26 mouse cellular contexts compared by ENCODE assay signal in the genomic region with DNA sequence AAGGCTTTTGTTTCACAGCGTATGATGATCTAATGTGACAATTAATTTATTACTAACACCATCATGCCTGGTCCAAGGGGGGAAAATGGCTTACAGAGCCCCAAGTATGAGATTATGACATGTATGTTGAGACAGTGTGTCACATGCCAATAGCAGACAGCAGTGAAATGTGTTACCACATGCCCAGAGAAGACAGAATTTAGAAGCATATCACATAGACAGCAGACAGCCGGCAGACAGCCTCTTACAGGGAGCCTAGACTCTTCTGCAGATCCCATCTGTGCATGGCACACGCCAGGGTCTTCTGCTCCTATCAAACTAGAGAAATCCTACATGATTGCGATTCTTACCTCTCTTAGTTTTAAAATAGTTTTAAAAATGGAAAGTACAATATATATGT. TPM values are rescaled to one million over a fixed set of nuclear protein-coding genes. Genes with fewer than 3 reads are reported as not detected.
"Had no signal": no experiment of that assay in that cellular context is flagged by ENCODE, and none has a peak within 500 bp of the region (broad histone marks: within the 10 kb centered on the region; RNA-seq: fewer than 3 reads in every experiment).

No protein-coding gene starts in this region.

- DNase-seq: kidney, adult 9 months; kidney, postnatal 14 days; kidney, postnatal 4 days; left cerebral cortex, postnatal 4 days; liver, postnatal 0 days; lung, embryonic 14.5 days; right cerebral cortex, adult 18-20 months; right cerebral cortex, postnatal 14 days; thymus, adult 18-20 months; thymus, postnatal 14 days; thymus, postnatal 4 days had no signal

- H3K4me3 ChIP-seq: limb, embryonic 12.5 days; limb, embryonic 15.5 days; midbrain, embryonic 12.5 days; midbrain, embryonic 15.5 days; neural tube, embryonic 12.5 days; neural tube, embryonic 15.5 days had no signal

- H3K4me1 ChIP-seq: limb, embryonic 12.5 days; limb, embryonic 15.5 days; midbrain, embryonic 12.5 days; midbrain, embryonic 15.5 days; neural tube, embryonic 12.5 days; neural tube, embryonic 15.5 days had no signal

- H3K9me3 ChIP-seq: limb, embryonic 12.5 days; limb, embryonic 15.5 days; midbrain, embryonic 12.5 days; midbrain, embryonic 15.5 days; neural tube, embryonic 12.5 days; neural tube, embryonic 15.5 days had no signal

- ATAC-seq: liver, postnatal 0 days; lung, postnatal 0 days; midbrain, embryonic 15.5 days had no signal

- H3K36me3 ChIP-seq: limb, embryonic 12.5 days; limb, embryonic 15.5 days; midbrain, embryonic 12.5 days; midbrain, embryonic 15.5 days; neural tube, embryonic 12.5 days; neural tube, embryonic 15.5 days had no signal

- H3K27ac ChIP-seq: limb, embryonic 12.5 days; limb, embryonic 15.5 days; liver, embryonic 14.5 days; macrophage; midbrain, embryonic 12.5 days; midbrain, embryonic 15.5 days; neural tube, embryonic 12.5 days; neural tube, embryonic 15.5 days had no signal

- H3K4me2 ChIP-seq: limb, embryonic 12.5 days; limb, embryonic 15.5 days; liver, embryonic 11.5 days; lung, embryonic 14.5 days; midbrain, embryonic 12.5 days; midbrain, embryonic 15.5 days; neural tube, embryonic 12.5 days; neural tube, embryonic 15.5 days had no signal

- H3K27me3 ChIP-seq: limb, embryonic 12.5 days; limb, embryonic 15.5 days; midbrain, embryonic 12.5 days; midbrain, embryonic 15.5 days; neural tube, embryonic 12.5 days; neural tube, embryonic 15.5 days had no signal

- H3K9ac ChIP-seq: limb, embryonic 12.5 days; limb, embryonic 15.5 days; liver, embryonic 14.5 days; liver, postnatal 0 days; lung, embryonic 14.5 days; midbrain, embryonic 12.5 days; midbrain, embryonic 15.5 days; neural tube, embryonic 12.5 days; neural tube, embryonic 15.5 days had no signal

RNA-seq across cellular contexts. Expression of a gene that starts 40.2 kb away (rescaled TPM):
- polyA plus RNA-seq: kidney, embryonic 16.5 days; limb, embryonic 12.5 days; limb, embryonic 15.5 days; liver, embryonic 11.5 days; liver, embryonic 14.5 days; liver, postnatal 0 days; lung, embryonic 14.5 days; lung, postnatal 0 days; macrophage; midbrain, embryonic 12.5 days; midbrain, embryonic 15.5 days; neural tube, embryonic 15.5 days; small intestine, adult 2 months; spleen, adult 2 months; stomach, embryonic 16.5 days; testis, adult 2 months had no signal
